Mouse (Mus musculus) forebrain, embryonic 10.5 days (tissue): ENCODE data around the gene Gm40460. TPM values are rescaled to one million over a fixed set of nuclear protein-coding genes. Genes with fewer than 3 reads are reported as not detected.
"Not testable (repeated sequence)": the region's sequence is repeated elsewhere in the genome, so short reads cannot be mapped to it uniquely, and the experiment has no call there.

ENCODE experiments used
- DNase-seq: peaks from one replicate; pipeline ENCODE4 v3.0.0-alpha.2; 2017; ENCODE audit warnings: low spot score; ENCODE audit errors: extremely low spot score
- H3K27ac ChIP-seq: fragments of 300-500 bp; sonication (generic); 2 replicates; pipeline ENCODE4 v1.5.1; 2016; ENCODE audit warnings: mild to moderate bottlenecking
- H3K27me3 ChIP-seq: fragments of 300-500 bp; sonication (generic); 2 replicates; pipeline ENCODE4 v1.6.1; 2016; ENCODE audit warnings: mild to moderate bottlenecking; ENCODE audit not compliant: poor library complexity, severe bottlenecking
- H3K36me3 ChIP-seq: fragments of 300-500 bp; sonication (generic); replicated peaks from 2 replicates; pipeline ENCODE4 v1.6.1; 2016; ENCODE audit warnings: mild to moderate bottlenecking, moderate library complexity
- H3K4me1 ChIP-seq: fragments of 300-500 bp; sonication (generic); 2 replicates; pipeline ENCODE4 v1.6.1; 2016
- H3K4me3 ChIP-seq: fragments of 300-500 bp; sonication (generic); 2 replicates; pipeline ENCODE4 v1.5.1; 2016; ENCODE audit warnings: mild to moderate bottlenecking, moderate library complexity
- H3K9me3 ChIP-seq: fragments of 300-500 bp; sonication (generic); 2 replicates; pipeline ENCODE4 v1.6.1; 2016; ENCODE audit warnings: mild to moderate bottlenecking, moderate library complexity
- WGBS: fragments of 180-500 bp; shearing (Covaris S2); methylation state at CpG from one replicate; pipeline ENCODE4 v1.1.7; 2016; 5-methylcytosine and 5-hydroxymethylcytosine counted together
- polyA plus RNA-seq: library from polyadenylated mRNA; unstranded; fragments of >200 nt; fragmentation: Nextera tagmentation; extraction: Ambion mirVana; gene quantifications from 2 replicates; pipeline ENCODE4 v1.2.1, GENCODE M21; 2016

The Gm40460 gene
- not detected in 2 replicates for polyA plus RNA-seq

DNA sequence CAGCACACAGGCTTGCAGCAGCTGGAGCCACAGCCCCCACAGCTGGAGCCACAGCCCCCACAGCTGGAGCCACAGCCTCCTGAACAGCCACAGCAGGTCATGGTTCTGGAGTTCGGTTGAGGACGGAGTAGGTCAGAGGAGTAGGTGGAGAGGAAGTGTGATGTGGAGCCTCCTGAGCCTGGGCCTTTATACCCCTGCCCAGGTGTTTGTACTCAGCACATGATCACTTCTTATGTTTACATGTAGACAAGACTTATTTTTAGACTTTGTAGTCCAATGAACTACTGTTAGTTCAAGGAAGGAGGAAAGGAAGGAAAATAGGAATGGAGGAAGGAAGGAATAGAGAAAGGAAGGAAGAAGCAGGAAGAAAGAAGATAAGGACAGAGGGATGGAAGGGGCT lies at the start of gene Gm40460:
Gm40460 (minus strand) TSS at position 101 of the 400 bp plus-strand sequence.
- WGBS, result 70% methylated on average over 2 of the region's 2 CpGs

GRCm38 (mm10) chr7:142285910-142286612 lies 45.2 kb upstream of the Gm40460 start:
- not testable (repeated sequence) for H3K27ac ChIP-seq, H3K36me3 ChIP-seq, H3K9me3 ChIP-seq, DNase-seq, H3K4me3 ChIP-seq
- Histone ChIP-seq H3K4me1 (peaks cover 22% of the 10 kb centered on the region), H3K27me3 (peaks cover 38% of the 10 kb centered on the region)
- 81% methylated on average over 9 of the region's 9 CpGs for WGBS

More for the DNA sequence above, at the start of gene Gm40460:
- Histone ChIP-seq H3K4me1 (no peaks in the 10 kb centered on the region), H3K27me3 (no peaks in the 10 kb centered on the region), H3K27ac (no peak within 1 kb of the TSS), H3K9me3 (peaks cover 7% of the 10 kb centered on the region; the same call in 1 of the 2 replicates), H3K4me3 (no peak within 1 kb of the TSS), H3K36me3 (no peaks in the 10 kb centered on the region)
- DNase-seq, result no peak

DNA sequence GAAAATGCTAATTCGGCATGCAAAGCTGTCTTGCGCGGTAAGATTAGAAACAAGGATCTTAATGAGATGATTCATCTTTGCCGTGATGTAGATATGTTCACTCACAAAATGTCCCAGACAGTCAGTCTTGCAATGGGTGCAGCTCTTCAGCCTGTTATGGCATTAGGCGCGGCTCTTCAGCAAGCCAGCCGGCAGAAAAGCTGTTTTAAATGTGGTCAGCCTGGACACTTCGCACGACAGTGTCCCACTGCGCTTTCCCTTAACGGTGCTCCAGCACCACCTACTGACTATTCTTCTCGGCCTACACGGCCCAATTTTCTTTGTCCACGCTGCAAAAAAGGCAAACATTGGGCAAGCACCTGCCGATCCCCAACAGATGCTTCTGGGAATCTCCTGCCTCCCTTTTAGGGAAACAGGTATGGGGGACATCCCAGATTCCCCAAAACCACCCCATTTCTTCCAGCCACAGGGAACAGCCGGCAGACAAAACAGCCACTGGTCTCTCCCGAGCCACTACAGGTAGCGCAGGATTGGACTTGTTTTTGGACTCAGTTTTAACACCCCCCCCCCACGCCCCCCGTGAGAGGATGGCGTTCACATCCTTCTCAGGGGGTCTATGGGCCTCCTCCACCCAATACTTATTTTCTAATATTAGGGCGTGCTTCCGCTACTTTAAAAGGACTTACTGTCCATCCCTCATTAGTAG lies 44.4 kb upstream of the Gm40460 start:
- peak; percentile 40 for DNase-seq
- peak overlapping the region; percentile 66 for H3K4me3 ChIP-seq
- H3K36me3 ChIP-seq, result no peaks in the 10 kb centered on the region
- H3K9me3 ChIP-seq, result no peaks in the 10 kb centered on the region
- H3K27me3 ChIP-seq, result peaks cover 39% of the 10 kb centered on the region
- WGBS, result 20% methylated on average over 23 of the region's 23 CpGs
- peaks cover 22% of the 10 kb centered on the region for H3K4me1 ChIP-seq
- peak overlapping the region; percentile 89 for H3K27ac ChIP-seq

GRCm38 (mm10) chr7:142284615-142285080 lies 43.8 kb upstream of the Gm40460 start:
- peak overlapping the region; percentile 89 for H3K27ac ChIP-seq
- H3K4me1 ChIP-seq, result peaks cover 22% of the 10 kb centered on the region
- H3K9me3 ChIP-seq, result no peaks in the 10 kb centered on the region
- H3K27me3 ChIP-seq, result peaks cover 42% of the 10 kb centered on the region
- no peaks in the 10 kb centered on the region for H3K36me3 ChIP-seq
- under 1% methylated on average over 19 of the region's 19 CpGs for WGBS
- peak; percentile 94 for DNase-seq
- peak overlapping the region; percentile 66 for H3K4me3 ChIP-seq

DNA sequence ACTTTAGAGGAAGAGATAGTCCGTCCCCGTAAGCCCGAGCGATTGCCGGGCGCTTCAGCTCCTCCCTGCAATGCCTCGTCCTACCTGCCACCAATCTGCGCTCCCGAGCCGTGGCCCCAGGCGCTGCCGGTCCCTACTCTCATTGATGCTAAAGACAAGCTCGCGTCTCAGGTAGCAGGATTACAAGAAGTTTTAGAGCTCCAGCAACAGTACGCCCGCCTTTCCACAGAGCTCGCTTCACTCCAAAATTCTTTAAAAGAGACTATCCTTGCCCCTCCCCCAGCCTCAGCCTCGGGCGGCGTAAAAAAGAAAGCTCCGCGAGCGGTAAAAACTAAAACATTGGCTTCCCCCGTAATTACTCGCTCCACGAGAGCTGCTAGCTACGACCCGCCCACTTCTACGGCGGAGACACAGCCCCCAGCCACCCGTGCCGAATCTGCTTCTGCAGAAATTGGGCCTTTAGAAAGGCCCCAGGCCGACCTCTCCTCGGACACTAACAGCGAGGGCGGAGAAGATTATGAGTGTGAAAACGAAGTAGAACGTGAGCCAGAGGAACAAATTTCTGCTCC lies 43.2 kb upstream of the Gm40460 start:
- H3K4me1 ChIP-seq, result peaks cover 22% of the 10 kb centered on the region
- under 1% methylated on average over 38 of the region's 38 CpGs for WGBS
- no peaks in the 10 kb centered on the region for H3K36me3 ChIP-seq
- H3K27me3 ChIP-seq, result peaks cover 42% of the 10 kb centered on the region
- peak; percentile 76 for DNase-seq
- no peaks in the 10 kb centered on the region for H3K9me3 ChIP-seq
- peak overlapping the region; percentile 66 for H3K4me3 ChIP-seq
- H3K27ac ChIP-seq, result peak overlapping the region; percentile 89

- not testable (repeated sequence) for H3K36me3 ChIP-seq, H3K9me3 ChIP-seq, H3K4me3 ChIP-seq, DNase-seq, H3K27ac ChIP-seq
- WGBS, result 6% methylated on average over 2 of the region's 2 CpGs
- peaks cover 22% of the 10 kb centered on the region for H3K4me1 ChIP-seq
- H3K27me3 ChIP-seq, result peaks cover 42% of the 10 kb centered on the region
Observed at GRCm38 (mm10) chr7:142282847-142283246, 42.0 kb upstream of the Gm40460 start.

GRCm38 (mm10) chr7:142279291-142279690 lies 38.4 kb upstream of the Gm40460 start:
- 76% methylated on average over 1 of the region's 1 CpGs for WGBS
- H3K27ac ChIP-seq, H3K9me3 ChIP-seq, DNase-seq, H3K36me3 ChIP-seq, H3K4me3 ChIP-seq: not testable (repeated sequence)
- peaks cover 28% of the 10 kb centered on the region for H3K27me3 ChIP-seq
- peaks cover 13% of the 10 kb centered on the region for H3K4me1 ChIP-seq

GRCm38 (mm10) chr7:142278183-142278582 lies 37.3 kb upstream of the Gm40460 start:
- not testable (repeated sequence) for H3K9me3 ChIP-seq, H3K27ac ChIP-seq, H3K36me3 ChIP-seq, H3K4me1 ChIP-seq, H3K4me3 ChIP-seq
- peaks cover 21% of the 10 kb centered on the region for H3K27me3 ChIP-seq
- peak; percentile 49 for DNase-seq
- WGBS, result 0% methylated on average over 3 of the region's 3 CpGs

DNA sequence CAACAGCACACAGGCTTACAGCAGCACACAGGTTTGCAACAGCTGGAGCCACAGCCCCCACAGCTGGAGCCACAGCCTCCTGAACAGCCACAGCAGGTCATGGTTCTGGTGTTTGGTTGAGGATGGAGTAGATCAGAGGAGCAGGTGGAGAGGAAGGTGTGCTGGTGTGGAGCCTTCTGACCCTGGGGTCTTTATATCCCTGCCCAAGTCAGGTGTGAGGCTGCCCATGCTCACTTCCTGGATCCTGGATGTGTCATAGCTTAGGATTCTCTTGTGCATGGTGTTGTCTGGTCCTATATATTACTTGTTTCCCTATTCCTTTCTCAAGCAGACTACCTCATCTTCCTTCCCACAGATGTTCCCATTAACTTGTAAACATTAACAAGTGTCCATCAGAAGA lies 33.4 kb upstream of the Gm40460 start, which contains the start of gene Gm4559:
Gm4559 (minus strand) TSS at position 101 of the 400 bp plus-strand sequence.
- H3K9me3 ChIP-seq, DNase-seq, H3K4me1 ChIP-seq, H3K27ac ChIP-seq, H3K4me3 ChIP-seq, H3K36me3 ChIP-seq, H3K27me3 ChIP-seq: not testable (repeated sequence)

GRCm38 (mm10) chr7:142258254-142258653 lies 17.4 kb upstream of the Gm40460 start, which contains the start of gene Gm2431:
Gene Gm2431 (minus strand): TSS chr7:142258354.
- not testable (repeated sequence) for H3K27me3 ChIP-seq, H3K9me3 ChIP-seq, H3K27ac ChIP-seq, DNase-seq, H3K36me3 ChIP-seq, H3K4me3 ChIP-seq, H3K4me1 ChIP-seq
- WGBS, result 94% methylated on average over 1 of the region's 1 CpGs

DNA sequence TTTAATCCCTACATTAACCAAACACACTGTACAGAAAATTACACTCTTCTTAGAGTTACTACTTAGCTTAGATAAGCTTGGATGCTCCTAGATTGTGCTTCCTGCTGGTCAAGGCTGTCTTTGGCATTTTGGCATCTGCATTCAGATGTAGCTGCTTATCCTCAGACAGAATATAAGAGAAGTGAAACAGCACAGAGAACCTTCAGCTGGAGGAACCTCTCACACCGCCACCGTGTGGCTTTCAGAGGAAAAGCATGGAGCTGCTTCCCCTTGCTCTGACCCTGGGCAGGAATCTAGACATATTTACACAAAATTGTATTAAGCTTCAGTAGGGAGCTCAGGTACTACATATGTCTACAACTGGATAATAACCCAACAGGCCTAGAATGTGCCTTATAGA lies 14.6 kb upstream of the Gm40460 start:
- H3K4me1 ChIP-seq, result no peaks in the 10 kb centered on the region
- no peak for DNase-seq
- H3K4me3 ChIP-seq, result no peak overlapping the region
- no peaks in the 10 kb centered on the region for H3K36me3 ChIP-seq
- no peaks in the 10 kb centered on the region for H3K9me3 ChIP-seq
- 0% methylated on average over 2 of the region's 2 CpGs for WGBS
- no peaks in the 10 kb centered on the region for H3K27me3 ChIP-seq
- H3K27ac ChIP-seq, result no peak overlapping the region

GRCm38 (mm10) chr7:142249824-142250223 lies 8.9 kb upstream of the Gm40460 start:
- no peak overlapping the region for H3K27ac ChIP-seq
- 0% methylated on average over 1 of the region's 1 CpGs for WGBS
- H3K4me3 ChIP-seq, result no peak overlapping the region
- peak; percentile 23 for DNase-seq
- H3K4me1 ChIP-seq, result no peaks in the 10 kb centered on the region
- H3K36me3 ChIP-seq, result no peaks in the 10 kb centered on the region
- no peaks in the 10 kb centered on the region for H3K9me3 ChIP-seq
- no peaks in the 10 kb centered on the region for H3K27me3 ChIP-seq

DNA sequence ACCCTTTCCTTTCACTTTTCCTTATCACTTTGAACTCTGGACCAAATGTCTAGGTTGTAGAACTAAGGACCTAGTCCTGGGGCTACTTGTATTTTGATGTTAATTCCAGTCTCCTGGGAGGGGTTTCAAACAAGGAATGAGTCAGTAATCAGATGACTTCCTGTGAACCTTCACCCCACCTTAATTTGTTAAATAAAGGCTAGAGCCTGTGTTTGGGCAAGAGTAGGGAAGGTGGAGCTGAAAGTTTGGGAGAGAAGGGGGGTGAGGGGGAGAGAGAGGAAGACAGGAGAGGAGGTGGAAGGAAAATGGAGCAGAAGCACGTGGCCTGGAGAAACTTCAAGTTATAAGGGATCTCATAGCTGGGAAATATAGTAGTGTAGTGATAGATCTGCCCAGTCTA lies 9.3 kb downstream of the Gm40460 start:
- Histone ChIP-seq H3K36me3 (no peaks in the 10 kb centered on the region), H3K27ac (no peak overlapping the region), H3K9me3 (peaks cover 13% of the 10 kb centered on the region; the same call in 1 of the 2 replicates), H3K27me3 (no peaks in the 10 kb centered on the region), H3K4me1 (peaks cover 6% of the 10 kb centered on the region), H3K4me3 (no peak overlapping the region)
- DNase-seq, result no peak
- 27% methylated on average over 1 of the region's 1 CpGs for WGBS
